Mouse (Mus musculus) adipose tissue, adult 10 weeks (tissue): ENCODE measurements around the gene Apip. TPM values are rescaled to one million over a fixed set of nuclear protein-coding genes. Genes with fewer than 3 reads are reported as not detected.

ENCODE experiments used
- polyA plus RNA-seq: library from polyadenylated mRNA; stranded (reverse); fragments of 350-450 nt; fragmentation: Illumina TruSeq; extraction: RNeasy Lipid Tissue Mini Kit (QIAGEN cat#74804); gene quantifications from one replicate; pipeline ENCODE4 v1.2.3, GENCODE M21; 2014; ENCODE audit warnings: low read depth, low replicate concordance

The Apip gene
- polyA plus RNA-seq, result 45.9 TPM

DNA sequence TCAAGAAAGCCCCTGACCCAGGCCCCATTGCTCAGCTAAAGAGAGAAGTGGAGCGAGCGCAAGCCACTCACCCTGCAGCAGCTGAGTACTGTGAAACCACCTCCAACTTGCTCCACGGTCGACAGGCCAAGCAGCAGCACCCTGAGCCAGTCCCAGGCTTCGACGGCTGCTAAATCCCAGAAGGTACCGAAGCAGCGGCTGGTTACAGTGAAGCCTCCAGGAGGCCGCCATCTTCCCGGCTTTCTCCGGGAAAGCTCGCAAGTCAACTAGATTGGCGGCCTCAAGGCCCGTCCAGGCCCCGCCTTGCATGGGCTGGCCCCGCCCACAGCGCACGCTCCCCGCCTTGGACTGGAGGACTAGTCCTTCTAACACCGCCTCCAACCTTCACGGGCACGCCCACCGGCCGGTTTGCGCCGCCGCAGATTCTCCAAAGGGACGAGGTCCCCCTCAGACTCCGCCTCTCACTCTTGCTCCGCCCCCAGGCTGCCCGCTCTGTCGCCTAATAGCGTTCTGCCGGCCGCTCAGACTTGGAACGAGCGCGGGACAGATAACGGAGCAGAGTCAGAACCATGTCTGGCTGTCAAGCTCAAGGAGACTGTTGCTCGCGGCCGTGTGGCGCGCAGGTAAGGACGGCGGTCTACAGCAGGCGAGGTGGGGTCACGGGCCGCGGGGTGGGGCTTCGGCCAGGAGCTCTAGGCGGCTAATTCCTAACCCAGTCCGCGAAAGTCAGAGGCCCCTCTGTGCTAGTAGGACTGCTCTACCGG, at the start of gene Apip, which contains the start of gene Pdhx:
Gene Apip, plus strand, starts transcription at position 457 of the 764 bp plus-strand sequence.
Gene Pdhx, minus strand, starts transcription at position 295 of the 764 bp plus-strand sequence.

Other genes starting within 250 kb of the Apip start
- gene Cd44, start 172.0 kb upstream of the Apip start, polyA plus RNA-seq, result 9.6 TPM
- 28.4 TPM for gene Pdhx, start 162 bp upstream of the Apip start, polyA plus RNA-seq
- 66.0 TPM for gene Ehf, start 229.6 kb downstream of the Apip start, polyA plus RNA-seq